Mouse (Mus musculus): ENCODE data around the gene Pip5k1b.

Pip5k1b gene

DNA sequence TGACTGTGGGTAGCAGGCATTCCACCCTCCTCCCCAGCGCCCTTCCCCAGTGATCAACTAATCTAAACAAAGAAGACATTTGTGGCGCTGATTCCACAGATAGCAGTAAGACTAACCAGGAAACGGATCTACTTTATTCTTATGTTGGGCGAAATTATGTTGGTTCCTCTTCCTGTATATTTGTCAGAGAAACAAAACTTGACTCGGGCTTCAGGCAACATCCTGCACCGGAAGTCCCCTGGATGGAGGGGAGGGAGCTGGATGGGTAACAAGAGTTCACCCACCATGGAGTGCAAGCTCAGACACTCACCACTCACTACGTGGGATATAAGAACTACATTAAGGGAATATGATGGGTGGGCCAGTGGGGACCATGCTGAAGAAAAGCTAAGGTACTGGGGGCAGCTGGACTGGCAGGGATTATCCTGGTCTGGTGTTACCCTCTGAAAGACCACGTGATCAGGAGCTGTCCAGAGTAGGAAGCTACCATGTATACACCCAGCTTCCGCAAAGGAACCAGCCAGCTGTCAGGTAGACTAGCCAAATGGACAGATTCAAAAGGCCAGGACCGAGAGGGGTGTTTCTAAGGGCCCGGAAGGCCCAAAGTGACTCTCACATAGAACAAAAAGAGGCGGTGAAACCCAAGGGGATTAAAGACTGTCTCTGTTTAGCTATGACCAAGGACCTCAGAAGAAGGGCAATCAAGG lies 219.1 kb downstream of the Pip5k1b start:
- in situ Hi-C loops (cut with MseI, MboI): no loop called here

DNA sequence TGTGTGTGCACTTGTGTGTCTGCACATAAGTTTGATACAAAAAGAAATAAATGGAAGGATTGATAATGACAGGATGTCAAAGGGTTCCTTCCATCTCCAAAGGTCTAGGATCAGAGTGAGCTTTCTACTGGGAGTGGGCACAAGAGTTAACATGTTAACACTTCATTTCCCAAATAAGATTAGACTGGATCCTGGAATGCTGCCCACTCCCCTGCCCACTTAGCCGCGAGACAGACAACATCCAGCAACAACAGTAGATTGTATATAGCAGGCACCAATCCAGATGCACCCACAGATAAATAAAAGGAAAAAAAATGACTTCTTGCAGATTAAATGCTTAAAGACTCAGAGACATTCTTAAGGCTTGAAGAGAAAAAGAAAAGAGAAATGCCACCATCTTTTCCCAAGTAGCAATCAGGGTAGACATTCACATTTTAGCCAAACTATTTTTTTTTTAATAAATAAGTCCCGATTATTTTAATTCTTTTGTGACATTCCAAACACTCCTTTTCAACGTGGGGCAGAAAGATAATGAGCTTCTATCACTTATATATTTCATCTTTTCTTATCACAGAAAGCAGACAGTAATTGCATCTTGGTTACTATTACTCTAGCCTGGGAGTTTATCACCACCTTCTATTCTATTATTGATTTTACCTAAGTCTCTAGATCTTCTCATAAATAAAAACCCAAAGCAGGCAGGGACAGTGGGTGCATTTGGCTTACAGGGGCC lies 219.9 kb downstream of the Pip5k1b start:
- in situ Hi-C loops (cut with MseI, MboI): no loop called here

DNA sequence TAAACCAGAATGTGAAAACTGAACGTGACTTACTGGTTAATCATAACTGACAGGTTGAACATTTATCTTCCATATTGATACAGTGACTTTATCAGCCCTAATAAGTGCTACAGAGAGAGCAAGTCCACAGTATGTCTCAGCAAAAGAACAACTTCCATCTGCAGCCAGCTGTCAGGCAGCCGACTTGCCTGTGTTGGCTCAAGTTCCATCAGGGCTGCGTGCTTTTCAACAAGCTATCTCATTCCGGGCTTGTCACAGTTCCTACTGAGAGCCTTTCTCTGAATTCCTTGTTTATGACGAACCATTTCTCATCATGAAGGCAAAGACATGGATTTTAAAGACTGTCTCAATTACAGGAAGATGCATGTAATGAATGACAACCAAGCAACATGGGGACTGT lies 222.7 kb downstream of the Pip5k1b start:
- in situ Hi-C loops (cut with MseI, MboI): no loop called here

DNA sequence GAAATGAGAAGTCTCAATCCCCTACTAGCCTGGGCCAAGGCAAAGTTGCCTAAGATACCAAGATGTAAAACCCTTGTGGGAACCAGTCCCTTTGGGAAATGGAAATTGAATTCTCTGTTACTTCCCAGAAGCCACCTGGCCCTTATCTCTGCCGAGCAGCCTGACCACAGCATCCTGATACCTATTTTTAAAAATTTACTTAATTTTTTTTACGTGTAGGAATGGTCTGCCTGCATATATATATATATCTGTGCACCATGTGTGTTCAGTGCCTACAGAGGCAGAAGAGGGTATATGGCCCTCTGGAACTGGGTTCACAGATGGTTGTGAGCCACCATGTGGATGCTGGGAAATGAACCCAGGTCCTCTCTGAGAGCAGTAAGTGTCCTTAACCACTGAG lies 224.4 kb downstream of the Pip5k1b start:
- in situ Hi-C loops (cut with MseI, MboI): no loop called here

DNA sequence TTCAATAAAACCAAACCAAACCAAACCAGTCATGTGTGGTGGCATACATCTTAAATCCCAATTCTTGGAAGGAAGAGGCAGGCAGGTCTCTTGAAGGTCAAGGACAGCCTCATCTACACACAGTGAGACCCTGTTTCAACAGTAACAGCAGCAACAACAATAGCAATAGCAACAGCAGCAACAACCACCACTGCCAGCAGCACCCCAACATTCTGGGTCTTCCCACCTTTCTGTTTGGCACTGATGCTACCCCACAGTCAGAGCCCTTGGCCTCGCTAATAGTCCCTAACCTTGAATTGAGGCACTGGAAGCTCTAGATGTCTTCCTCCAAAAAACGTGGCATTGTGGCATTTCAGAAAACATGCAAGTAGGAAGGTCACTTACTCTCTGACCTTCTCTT lies 225.3 kb downstream of the Pip5k1b start:
- in situ Hi-C loops (cut with MseI, MboI): no loop called here

DNA sequence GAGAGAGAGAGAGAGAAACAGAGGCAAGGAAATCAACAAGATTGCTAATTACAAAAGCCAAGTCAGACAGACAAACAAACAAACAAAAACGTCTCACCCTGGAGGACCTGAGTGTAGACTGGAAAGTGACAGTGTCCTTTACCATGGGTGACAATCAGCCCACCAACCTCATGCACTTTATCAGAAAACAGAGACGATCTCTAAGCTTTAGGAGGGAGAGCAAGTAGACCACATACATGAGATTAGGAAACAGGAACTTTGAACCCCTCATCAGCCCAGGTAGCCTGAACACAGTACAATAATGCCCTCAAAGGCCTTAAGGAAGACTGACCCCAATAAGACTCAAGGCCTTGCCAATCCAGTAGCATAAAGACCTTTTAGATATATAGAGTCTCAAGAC lies 227.8 kb downstream of the Pip5k1b start:
- in situ Hi-C loops (cut with MseI, MboI): no loop called here

DNA sequence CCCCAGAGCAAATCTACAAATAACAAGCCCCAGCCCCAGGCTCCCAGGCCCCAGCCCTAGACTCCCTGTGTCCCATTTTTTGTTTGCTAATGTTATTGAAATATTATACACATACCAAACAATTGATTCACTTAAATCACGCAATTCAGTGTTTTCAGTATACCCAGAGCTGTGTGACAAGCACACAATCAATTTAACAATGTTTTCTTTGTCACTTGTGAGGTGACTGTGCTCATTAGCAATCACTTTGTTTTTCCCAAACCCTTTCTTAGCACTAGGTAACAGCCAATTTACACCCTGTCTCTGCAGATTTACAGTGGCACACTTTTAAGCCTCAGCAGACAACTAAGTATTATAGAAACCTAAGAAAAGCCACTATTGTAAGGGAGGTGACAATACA lies 228.7 kb downstream of the Pip5k1b start:
- in situ Hi-C loops (cut with MseI, MboI): no loop called here

DNA sequence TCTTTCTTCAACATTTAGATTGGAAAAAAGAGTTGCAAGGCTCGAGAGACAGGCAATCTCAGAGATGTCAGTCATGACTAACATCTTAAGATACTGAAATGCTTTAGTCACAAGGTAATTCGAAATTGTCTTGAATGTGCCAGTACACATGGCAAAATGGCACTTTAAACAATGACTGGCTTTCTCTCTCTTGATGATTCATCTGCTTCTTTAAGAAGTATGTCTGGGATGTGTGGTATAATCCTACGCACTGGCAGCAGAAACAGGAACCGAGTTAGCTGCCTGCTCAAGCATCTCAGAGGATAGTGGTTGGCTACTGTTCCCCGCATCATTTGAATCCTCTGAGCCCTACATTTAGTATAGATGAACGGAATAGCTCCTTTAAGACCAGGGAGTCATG lies 230.0 kb downstream of the Pip5k1b start:
- in situ Hi-C loops (cut with MseI, MboI): no loop called here

DNA sequence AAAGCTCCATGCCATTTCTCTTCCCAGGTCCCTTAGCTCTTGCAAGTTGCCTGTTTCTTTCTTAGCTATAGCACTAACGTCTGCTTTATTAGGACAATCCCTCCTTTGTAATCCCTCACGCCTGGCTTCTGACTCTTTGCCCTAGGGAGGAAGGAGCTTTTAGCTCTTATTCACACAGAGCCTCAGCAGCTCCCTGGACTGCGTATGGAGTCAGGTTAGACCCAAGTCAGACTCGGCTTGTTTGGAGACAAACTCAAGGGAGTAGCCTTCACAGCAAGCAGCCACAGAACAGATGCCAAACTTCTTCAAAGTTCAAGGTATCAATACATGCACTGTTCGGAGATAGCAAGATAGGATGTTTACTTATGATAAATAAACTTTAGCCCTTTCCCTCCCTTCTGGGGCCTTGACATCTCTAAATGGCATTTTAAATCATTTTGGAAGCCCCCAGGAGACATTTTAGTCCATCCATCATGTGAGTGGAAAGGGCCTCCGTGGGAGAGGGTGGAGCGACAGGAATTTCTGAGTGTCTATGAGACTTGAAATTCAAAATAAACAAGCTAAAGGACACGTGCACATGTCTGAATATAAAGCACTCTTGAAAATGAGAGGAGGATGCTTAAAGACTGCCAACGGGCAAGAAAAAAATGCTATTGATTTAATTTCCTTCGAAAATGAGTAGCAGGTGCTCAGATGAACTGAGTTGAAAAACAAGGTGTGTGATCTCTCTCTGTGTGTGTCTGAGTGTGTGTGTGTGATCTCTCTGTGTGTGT lies 231.6 kb downstream of the Pip5k1b start:
- in situ Hi-C loops (cut with MseI, MboI): loop anchor here (25.0 kb wide), 2 partner anchors 288 to 538 kb away; partner anchors contain the start of gene Pgm5 (in 1 of the 2)

DNA sequence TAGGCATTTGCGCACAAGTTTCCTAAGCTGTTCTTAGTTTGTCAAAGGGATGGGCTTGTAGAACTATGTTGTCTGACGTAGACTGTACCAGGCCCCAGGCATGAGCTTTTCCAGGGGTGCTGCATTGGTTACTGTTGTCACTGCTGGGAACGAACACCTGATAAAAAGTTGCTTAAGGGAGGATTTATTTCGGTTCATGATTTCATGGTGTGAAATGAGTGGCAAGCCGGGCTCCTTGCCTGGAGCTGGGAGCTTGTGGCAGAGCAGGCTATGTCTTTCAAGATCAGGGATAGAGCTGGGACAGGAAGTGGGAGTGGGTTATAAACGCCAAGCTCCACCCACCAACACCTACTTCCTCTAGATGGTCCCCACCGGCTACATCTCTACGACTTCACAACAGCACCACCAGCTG lies 233.8 kb downstream of the Pip5k1b start:
- in situ Hi-C loops (cut with MseI, MboI): loop anchor here (25.0 kb wide), 2 partner anchors 290 to 540 kb away; partner anchors contain the start of gene Pgm5 (in 1 of the 2)

DNA sequence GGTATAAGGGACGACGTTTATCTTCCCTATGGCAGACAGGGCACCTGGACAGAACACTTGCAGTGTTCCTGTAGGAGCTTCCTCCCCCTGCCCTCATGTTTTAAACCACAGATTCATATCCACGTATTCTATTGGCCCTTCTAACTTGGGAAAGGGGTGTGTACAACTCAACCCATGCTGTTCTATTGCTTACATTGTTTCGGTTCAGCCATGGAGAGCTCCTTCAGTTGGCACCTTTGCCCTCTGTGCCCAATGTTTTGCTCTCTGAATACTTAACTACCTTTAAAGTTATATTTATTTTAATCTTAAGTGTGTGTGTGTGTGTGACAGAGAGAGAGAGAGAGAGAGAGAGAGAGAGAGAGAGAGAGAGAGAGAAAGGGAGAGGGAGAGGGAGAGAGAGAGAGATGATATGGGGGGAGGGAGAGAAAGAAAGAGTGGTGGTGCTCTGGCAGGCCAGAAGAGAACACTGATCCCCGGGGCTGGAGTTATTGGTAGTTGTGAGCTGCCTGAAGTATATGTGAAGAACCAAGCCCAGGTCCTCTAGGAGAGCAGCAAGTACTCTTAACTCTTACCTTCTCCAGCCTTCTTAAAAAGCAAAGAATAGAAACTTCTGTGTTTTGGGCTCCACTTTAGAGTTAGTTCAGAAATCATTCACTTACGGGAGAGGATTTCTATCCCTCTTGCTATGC lies 234.3 kb downstream of the Pip5k1b start:
- in situ Hi-C loops (cut with MseI, MboI): loop anchor here (25.0 kb wide), 2 partner anchors 291 to 541 kb away; partner anchors contain the start of gene Pgm5 (in 1 of the 2)

DNA sequence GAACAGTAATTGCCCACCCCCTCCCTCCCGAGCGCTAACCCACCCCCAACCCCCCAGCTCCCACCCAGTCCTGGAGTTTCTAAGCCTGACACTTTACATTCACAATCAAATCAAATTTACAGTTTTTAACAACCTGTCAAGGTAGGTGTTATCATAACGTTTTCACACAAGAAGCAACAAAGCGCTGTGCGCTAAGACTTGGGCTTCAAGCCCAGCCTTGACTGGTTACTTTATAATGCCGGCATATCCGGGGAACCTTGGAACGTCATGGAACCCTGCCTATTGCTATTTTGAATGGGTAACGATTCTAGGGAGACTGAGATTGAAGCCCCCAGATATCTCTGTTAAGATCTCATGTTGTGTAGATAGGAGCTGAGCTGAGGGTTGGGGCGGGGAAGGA lies 237.5 kb downstream of the Pip5k1b start:
- in situ Hi-C loops (cut with MseI, MboI): loop anchor here (25.0 kb wide), 2 partner anchors 294 to 544 kb away; partner anchors contain the start of gene Pgm5 (in 1 of the 2)

DNA sequence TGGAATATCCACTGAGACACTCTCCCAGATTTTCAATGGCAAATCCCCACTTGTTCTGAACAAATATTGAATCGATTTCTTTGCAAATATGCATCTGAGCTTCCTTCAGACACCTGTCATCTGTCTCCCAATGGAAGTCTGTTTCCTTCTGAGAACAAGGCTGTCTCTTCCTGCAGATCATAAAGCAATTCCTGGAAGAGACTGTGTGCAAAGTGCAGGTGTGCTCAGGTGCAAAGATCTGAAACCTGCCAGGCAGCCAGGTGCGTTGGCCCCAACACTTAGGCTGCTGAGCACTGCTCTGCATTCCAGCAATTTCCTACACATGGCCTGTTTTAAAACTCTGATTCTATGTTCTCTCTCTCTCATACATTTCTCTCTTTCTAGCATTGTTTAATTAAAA lies 237.9 kb downstream of the Pip5k1b start:
- in situ Hi-C loops (cut with MseI, MboI): loop anchor here (25.0 kb wide), 2 partner anchors 295 to 545 kb away; partner anchors contain the start of gene Pgm5 (in 1 of the 2)

DNA sequence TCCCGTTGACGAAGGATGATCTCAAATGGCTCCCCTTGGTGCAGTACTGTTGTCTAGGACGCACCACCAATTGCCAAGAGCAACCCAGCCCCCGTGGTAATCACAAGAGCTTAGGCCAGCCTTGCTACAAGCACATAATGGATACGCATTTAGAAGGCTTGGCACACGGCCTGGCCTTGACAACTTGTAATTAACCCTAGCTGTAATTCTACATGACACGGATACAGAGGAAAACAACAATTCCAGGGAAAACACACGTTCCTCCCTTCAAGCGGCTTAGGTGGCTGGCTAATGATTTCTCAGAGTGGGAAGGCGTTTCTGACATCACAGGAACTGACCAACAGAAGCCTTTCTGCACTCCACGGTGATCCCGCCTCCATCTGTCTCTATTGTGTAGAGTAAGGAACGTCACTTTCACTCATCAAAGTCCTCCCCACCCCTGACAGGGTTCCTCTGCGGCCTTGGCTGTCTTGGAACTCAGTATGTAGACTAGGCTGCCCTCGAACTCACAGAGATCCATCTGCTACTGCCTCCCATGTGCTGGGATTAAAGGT lies 238.6 kb downstream of the Pip5k1b start:
- in situ Hi-C loops (cut with MseI, MboI): loop anchor here (25.0 kb wide), 2 partner anchors 295 to 545 kb away; partner anchors contain the start of gene Pgm5 (in 1 of the 2)

DNA sequence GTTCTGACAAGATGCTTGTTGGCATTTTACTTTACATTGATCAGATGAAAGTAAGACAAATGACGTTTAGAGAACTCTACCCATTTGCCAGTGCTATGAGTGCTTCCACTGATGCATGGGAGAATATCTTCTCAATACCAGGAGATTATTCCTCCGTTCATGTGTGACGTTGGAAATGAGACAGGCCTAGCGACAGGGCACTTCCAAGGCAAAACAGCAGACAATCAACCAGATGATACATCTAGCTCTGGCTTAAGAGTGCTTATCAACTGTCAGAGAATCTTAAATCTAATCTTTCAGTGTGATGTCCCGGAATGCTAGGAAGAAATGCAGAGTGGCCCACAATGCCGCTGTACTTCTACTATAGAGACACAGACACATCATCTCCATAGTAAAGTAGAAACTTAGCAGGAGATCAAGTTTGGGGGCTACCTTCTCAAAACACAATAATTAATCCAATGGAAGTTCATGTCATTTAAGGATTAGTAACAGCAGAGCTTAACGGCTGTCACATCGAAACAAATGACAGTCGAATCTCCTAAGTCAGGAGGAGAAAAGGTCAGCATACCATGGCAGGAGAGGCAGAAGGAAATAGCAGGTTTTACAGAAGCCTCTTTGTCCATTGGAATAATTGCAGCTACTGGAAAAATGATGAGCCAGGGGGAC lies 239.5 kb downstream of the Pip5k1b start:
- in situ Hi-C loops (cut with MseI, MboI): loop anchor here (25.0 kb wide), 2 partner anchors 296 to 546 kb away; partner anchors contain the start of gene Pgm5 (in 1 of the 2)

DNA sequence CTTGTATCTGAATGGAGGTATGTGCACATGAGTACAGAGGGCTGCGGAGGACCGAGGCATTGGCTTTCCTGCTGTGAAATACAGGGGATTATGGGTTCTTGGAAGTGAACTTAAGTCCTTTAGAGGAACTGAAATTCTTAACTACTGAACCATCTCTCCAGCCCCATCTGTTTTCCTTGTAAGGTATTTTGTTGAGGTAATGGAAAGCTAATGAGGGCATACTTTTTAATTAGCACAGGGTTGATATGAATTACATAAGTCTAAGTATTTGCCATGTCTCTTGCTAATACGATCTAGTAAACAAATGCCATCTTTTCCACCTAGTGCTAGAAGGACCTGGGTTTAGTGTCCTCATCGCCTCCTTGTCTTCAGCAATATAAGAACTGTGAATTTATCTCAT lies 240.4 kb downstream of the Pip5k1b start:
- in situ Hi-C loops (cut with MseI, MboI): loop anchor here (25.0 kb wide), 2 partner anchors 297 to 547 kb away; partner anchors contain the start of gene Pgm5 (in 1 of the 2)

DNA sequence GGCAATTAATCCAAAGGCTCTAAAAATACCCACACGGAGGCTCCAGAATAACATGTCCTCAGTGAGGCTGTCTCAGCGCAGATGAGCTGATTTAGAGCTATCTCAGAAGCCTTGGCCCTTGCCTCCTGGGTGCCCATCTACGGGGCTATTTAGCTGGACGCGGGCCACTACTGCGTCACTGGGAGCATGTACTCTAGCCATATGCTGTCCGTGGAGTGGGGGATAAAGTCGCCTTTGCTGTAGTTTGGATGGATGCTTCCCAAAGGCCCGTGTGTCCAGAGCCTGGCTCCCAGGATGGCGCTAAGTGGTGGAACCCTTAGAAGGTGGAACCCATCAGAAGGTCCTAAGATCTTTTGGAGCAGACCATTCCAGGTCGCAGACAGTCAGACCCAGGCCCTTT lies 241.0 kb downstream of the Pip5k1b start:
- in situ Hi-C loops (cut with MseI, MboI): loop anchor here (25.0 kb wide), 2 partner anchors 298 to 548 kb away; partner anchors contain the start of gene Pgm5 (in 1 of the 2)

DNA sequence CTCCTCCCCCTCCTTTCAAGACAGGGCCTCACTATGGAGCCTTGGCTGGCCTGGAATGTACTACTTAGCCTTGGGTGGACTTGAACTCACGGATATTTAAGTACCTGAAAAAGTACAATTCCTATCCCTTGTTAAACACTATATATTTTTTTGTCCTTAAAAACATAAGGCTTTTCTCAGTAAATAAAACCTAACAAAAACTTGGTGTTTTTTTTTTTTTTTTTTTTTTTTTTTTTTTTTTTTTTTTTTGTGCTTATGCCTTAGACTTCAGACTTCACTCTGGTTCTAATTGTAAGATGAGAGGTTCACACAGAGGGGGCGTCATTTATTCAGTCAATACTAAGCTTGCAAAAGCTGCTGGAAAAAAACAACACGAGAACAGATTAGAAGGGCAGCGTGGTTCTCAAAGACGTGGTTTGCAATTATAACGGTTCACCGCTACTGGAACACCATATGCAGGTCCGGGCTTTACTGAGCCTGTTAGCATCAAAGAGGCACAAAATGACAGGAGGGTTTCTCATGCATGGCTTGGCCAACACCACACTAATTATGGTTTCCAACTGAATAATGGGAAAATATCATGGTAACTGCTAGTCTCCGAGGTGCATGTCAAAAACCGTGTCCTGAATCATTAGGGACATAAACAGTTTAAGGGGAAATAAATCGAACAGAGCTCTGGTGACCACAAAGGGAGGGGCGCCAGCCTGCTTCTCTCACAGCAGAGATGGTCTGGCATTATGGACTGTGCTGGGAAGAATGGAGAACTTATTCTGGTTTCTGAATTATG lies 242.9 kb downstream of the Pip5k1b start:
- in situ Hi-C loops (cut with MseI, MboI): loop anchor here (25.0 kb wide), 2 partner anchors 300 to 550 kb away; partner anchors contain the start of gene Pgm5 (in 1 of the 2)

DNA sequence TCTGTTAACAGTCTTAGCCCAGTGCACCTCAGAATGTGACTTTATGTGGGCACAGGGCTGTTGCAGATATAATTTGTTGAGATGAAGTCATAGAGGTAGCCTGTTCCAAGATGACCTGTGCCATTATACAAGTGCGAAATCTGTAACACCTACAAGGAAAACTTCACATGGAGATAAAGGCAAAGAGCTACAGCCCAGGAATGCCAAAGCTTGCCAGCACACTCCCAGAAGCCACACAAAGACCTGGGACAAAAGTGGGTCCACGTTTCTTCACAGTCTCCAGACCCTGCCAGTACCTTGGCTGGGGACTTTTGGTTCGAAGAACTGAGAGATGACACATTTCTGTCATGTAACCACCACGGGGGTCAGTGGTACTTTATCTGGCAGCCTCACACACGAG lies 243.6 kb downstream of the Pip5k1b start:
- in situ Hi-C loops (cut with MseI, MboI): loop anchor here (25.0 kb wide), 2 partner anchors 300 to 550 kb away; partner anchors contain the start of gene Pgm5 (in 1 of the 2)
